Mouse (Mus musculus) heart, postnatal 4 days (tissue): ENCODE data around the gene Ksr1. TPM values are rescaled to one million over a fixed set of nuclear protein-coding genes. Genes with fewer than 3 reads are reported as not detected.

Experiments
- DNase-seq: peaks from one replicate; pipeline ENCODE4 v3.0.0; 2021
- total RNA-seq, 2 experiments: library from RNA; stranded (reverse); gene quantifications; 2 replicates each; pipeline ENCODE4 v1.2.3; 2021

Ksr1 gene
- total RNA-seq, 2 experiments from 2014 or later: 14.6 to 15.8 TPM

GRCm38 (mm10) chr11:79122556-79122955, 23.7 kb downstream of the Ksr1 start:
- no peak for DNase-seq

DNA sequence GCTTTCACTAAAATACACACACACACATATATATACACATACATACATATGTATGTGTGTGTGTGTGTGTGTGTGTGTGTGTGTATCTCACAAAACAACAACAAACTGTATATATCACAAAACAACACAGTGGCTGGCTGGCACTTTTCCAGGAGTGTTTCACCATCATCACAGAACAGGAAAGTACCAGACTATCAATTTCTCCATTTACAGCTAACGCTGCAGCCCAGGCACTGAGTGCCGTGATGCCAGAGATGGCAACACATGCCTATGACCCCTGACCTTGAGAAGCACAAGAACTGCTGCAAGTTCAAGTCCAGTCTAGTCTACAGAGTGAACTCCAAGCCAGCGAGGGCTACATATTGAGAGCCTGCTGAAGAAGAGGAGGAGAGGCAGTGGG, 26.1 kb downstream of the Ksr1 start:
- no peak for DNase-seq

DNA sequence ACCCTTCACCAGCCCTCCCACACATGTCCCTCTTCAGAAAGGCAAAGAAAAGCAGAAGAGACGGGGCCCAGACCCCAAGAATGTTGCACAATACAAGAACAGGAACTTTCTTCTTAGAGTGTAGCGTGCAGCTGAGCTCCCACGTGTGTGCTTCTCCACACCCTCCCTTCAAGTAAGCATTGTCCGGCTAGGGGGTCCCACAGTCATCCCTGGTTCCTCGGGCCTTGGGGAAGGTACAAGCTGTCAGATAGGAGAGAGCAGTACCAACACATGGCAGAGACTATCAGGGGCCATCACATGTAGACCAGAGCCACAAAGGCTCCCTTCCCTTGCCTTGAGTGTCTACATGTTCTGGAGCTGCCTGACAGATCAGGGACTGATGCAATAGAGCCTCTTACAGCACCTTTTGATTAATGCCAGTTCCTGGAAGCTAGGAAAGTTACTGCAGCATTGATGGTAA, 27.3 kb downstream of the Ksr1 start:
- no peak for DNase-seq

GRCm38 (mm10) chr11:79116665-79117064, 29.5 kb downstream of the Ksr1 start:
- DNase-seq: no peak

DNA sequence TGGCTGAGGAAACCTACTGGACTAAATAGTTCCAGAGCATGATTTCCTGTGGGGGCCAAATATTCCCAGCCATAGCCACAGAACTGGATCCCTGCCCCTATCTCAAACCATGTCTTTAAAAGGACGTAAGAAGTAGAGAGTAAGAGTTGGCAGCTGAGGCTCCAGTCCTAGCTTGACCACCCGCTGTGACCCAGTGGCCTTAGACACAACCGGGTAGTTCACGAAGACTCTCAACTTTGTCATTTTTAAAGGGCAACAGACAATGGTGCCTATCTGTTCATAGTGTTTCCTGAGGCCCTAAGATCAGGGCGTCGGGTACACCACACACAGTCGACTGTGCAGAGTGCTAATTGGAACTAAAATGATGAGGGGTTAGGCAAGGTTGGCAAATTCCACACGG, 30.5 kb downstream of the Ksr1 start:
- DNase-seq: no peak

GRCm38 (mm10) chr11:79114061-79114460, 32.1 kb downstream of the Ksr1 start:
- no peak for DNase-seq

GRCm38 (mm10) chr11:79113397-79113796, 32.8 kb downstream of the Ksr1 start:
- DNase-seq: no peak

DNA sequence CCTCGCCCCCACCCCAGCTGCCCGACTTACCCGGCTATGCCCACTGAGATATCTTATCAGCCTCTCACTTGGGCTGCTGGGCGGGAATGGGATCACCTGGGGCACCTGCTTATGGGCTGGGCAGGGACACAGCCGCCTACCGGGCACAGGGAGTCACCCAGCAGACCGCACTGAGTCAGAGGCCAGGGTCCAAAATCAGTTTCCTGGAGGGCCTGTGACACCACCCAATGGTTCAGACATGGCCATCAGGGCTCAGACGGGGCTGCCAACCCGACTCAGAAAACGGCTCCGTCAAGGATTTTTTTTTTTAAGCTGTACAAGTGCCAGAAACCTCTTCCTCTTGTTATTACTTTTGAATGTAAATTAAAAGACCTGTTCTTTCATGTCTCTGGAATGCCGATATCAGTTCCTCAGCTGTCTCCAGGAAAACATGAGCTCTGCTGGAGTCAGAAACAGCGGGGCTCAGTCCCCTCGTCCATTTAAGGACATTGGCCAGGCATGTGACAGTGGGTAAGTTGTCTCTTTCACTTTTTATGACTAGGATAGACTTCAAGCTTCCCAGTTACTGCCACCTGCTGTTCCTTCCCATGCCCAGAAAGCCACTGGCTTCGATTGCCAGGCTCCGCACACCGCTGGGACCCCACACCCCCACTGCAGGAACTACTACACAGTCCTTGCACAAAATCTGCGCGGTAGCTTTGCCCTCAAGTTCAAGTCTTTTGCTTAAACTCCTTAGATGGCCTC, 33.5 kb downstream of the Ksr1 start:
- DNase-seq: peak; percentile 38

DNA sequence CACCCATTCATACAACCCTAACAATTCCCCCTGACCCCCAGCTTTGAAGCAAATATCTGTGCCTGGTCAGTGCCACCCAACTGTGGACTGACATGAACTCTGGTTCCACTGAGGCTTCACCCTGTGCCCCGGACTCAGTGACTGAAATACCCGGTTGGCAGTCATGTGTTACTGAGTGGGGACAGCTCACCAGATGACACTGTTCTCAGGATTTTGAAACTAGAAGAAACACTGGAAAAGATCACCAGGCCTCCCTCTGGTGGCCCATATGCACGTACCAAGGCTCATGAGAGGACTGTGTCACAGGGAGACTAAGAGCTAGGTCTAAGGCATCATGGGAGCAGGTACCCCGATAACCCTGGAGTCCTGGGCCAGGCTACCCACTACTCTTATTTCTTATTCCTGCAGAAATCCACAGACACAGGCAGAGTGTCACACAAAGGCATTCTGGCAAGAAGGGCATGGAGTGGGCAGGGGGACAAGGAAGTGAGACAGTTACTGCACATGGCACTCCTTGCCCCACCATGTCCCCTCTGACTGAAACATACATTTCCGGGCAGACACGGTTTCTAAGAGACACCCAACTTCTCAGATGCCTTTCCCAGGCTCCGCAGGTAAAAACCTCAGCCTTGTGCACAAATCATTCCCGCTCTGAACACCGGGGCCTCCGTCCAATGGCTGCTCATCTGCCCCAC, 34.2 kb downstream of the Ksr1 start:
- no peak for DNase-seq

DNA sequence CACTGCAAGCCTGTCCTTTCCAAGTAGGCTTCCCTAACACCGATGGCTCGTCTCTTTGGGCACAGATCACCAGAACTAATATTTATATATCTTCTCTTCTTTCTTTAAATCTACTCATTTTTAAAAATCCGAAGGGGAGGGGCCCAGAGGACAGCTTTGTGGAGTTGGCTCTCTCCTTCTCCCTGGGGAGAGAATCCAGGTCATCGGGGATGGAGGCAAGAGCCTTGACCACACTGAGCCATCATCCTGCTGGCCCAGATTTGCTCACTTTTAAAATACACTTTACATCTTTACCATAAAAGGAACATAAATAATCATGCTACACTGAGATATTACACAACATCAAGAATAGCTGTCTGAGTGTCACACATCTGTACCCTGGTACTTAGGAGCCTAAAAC, 35.8 kb downstream of the Ksr1 start:
- no peak for DNase-seq

DNA sequence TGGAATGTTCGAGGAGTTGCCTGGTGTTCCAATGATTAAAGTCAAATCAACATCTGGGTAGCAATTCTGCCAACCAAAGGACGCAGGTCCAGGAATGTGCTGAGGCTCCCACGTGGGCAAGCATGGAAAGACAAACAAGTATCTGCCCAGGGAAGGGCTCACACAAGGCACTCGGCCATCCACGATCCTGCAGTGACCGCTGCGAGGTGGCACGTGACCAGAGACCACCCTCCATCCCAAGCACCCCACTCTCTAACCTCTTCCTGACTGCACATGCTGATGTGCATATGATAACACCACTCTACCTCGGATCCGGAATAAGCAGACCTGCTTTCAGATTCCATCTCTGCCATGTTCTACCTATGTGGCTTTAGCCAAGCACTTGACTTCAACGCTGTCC, 38.3 kb downstream of the Ksr1 start:
- DNase-seq: no peak

GRCm38 (mm10) chr11:79104998-79105397, 41.2 kb downstream of the Ksr1 start:
- no peak for DNase-seq

DNA sequence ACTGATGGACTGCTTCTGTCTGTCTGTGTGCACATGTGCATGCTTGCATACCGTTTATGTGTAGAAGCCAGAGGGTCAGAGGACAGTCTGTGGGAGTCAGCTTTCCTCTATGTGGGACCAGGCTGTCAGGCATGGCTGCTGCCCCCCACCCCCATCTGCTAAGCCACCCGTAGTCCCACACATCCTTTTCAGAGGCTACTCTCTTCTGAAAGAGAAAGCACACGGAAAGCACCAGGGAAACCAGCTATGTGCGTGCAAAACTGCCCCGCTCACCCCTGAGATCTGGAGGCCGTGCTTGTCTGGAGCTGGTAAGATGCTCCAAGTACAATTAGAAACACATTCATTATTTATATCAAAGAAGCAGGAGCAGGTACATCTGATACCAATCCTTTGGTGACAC, 41.7 kb downstream of the Ksr1 start:
- DNase-seq: no peak

DNA sequence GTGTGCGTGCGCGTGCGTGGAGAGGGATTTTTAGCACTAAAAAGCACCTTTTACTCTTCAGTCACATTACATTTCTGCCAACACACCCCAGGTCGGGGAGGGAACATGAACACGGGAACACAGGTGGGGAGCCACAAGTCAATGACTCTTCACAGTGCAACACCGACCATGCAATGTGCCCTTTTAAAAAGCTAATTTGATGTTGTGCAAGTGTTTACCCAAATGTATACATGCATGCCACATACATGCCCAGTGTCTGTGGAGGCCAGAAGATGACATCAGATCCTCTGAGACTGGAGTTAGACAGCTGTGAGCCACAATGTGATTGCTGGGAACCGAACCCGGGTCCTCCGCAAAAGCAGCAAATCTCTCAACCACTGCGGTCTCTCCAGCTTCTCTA, 42.1 kb downstream of the Ksr1 start:
- no peak for DNase-seq

- no peak for DNase-seq
Observed at GRCm38 (mm10) chr11:79103461-79103869, 42.7 kb downstream of the Ksr1 start.

- DNase-seq: no peak
Observed at GRCm38 (mm10) chr11:79102280-79102679, 43.9 kb downstream of the Ksr1 start.

DNA sequence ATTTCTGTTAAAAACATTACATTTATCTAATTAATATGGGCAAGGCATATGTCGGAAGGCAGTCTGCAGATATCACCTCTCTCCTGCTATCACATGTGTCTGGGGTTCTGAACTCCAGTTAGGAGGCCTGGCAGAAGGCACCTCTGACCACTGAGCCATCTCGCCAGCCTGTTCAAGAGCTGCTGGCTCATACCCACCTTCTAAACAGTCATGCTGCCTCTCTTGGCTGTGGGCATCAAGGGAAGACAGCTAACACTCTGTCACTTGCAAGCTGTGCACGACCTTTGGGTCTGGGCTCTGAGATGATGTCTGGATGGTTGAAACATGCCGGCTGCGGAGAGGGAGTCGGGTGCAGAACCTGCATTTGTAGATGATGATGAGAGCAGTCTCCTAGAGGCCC, 44.6 kb downstream of the Ksr1 start:
- DNase-seq: no peak

GRCm38 (mm10) chr11:79099032-79099431, 47.2 kb downstream of the Ksr1 start:
- DNase-seq: peak; percentile 44

DNA sequence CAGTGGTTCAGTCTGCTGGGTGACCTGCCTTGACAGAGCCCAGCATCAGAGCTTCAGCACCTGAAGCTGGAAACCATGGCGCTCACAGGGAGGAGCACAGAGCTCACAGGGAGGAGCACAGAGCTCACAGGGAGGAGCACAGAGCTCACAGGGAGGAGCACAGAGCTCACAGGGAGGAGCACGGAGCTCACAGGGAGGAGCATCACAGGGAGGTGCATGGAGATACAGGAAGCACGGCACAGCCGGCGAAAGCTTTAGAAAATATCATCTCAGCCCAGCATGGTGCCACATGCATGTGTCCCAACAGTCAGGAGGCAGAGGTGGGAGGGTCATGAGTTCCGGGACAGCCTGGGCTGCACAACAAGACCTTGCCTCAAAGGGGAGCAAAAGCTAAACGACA, 48.5 kb downstream of the Ksr1 start:
- DNase-seq: no peak

DNA sequence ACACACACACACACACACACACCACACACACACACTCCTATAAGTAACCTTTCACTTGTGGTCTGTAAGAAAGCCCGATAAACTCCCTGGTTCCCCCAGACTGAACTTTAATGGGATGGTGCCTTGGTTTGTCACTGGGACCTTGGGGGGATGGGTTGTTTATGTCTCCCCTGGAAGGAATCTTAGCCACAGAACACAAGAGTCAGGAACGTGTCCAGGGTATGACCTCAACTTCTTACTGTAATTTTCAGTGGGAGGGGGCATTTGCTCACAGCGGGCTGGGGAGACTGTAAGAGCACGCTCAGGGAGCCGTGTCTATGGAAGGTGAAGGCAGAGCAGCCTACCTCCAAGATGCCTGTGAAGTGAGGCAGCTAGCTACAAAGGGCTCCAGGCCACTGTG, 49.5 kb downstream of the Ksr1 start:
- DNase-seq: no peak

- DNase-seq: no peak
Observed at GRCm38 (mm10) chr11:79095713-79096112, 50.5 kb downstream of the Ksr1 start.

GRCm38 (mm10) chr11:79094727-79095126, 51.5 kb downstream of the Ksr1 start:
- DNase-seq: peak; percentile 69

- DNase-seq: peak; percentile 63
Observed at GRCm38 (mm10) chr11:79093986-79094695, 52.1 kb downstream of the Ksr1 start.
